Comparison of ENCODE assay signal across 21 mouse cellular contexts in the genomic region with DNA sequence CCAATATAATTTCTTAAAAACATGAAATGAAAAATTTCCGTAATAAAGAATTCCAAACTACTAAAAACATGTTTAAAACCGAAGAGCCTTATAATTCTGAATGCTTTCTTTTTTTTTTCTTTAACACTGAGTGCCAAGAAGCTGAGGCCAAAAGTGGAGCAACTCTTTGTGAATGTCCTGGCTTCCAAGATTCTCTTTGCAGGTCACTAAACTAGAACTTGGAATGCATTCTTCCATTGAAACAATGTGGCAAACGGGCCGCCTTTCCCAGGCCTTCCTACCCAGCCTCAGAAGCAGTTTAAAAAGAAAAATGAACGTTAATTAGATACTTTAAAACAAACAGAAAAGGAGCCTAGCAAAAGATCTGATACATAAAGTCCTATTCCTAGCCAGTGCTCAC. TPM values are rescaled to one million over a fixed set of nuclear protein-coding genes. Genes with fewer than 3 reads are reported as not detected.
DNase-seq lines count a peak whose midpoint lies in the region; ATAC-seq and TF ChIP-seq lines count a peak whose summit lies in the region.
"Had no signal": no experiment of that assay in that cellular context is flagged by ENCODE, and none has a peak within 500 bp of the region (broad histone marks: within the 10 kb centered on the region; RNA-seq: fewer than 3 reads in every experiment).

No protein-coding gene starts in this region.

- no peak overlapping the region for H3K9ac ChIP-seq in lung, embryonic 15.5 days
- H3K9ac ChIP-seq: embryonic facial prominence, embryonic 15.5 days; hindbrain, embryonic 13.5 days; limb, embryonic 15.5 days; liver, embryonic 15.5 days; stomach, embryonic 15.5 days had no signal

- 54% methylated on average over 5 of the region's 5 CpGs for WGBS in lung, embryonic 15.5 days

- H3K4me1 ChIP-seq in lung, embryonic 15.5 days = peaks cover 23% of the 10 kb centered on the region
- H3K4me1 ChIP-seq: hindbrain, embryonic 13.5 days; stomach, embryonic 15.5 days had no signal

- intact Hi-C loops in heart, postnatal 10 days (cut with DNase I) = no loop called here
- intact Hi-C loops in heart, postnatal 36 days (cut with DNase I) = no loop called here

- no peaks in the 10 kb centered on the region for H3K27me3 ChIP-seq in lung, embryonic 15.5 days
- H3K27me3 ChIP-seq: embryonic facial prominence, embryonic 15.5 days; hindbrain, embryonic 13.5 days; limb, embryonic 15.5 days; liver, embryonic 15.5 days; megakaryocyte, embryonic 14.5 days; Patski; stomach, embryonic 15.5 days had no signal

- H3K27ac ChIP-seq in lung, embryonic 15.5 days = 0 out of 2 replicates have a peak overlapping the region, but pooled peaks have one; percentile 33
- H3K27ac ChIP-seq: embryonic facial prominence, embryonic 15.5 days; limb, embryonic 15.5 days; liver, embryonic 15.5 days; stomach, embryonic 15.5 days had no signal

- no peak for ATAC-seq in lung, embryonic 15.5 days (ENCODE audit: borderline replicate concordance, extremely low read depth, low FRiP score, low TSS enrichment)
- ATAC-seq: forebrain, embryonic 16.5 days; intestine, embryonic 16.5 days; Patski had no signal

- no peak overlapping the region for H3K4me2 ChIP-seq in lung, embryonic 15.5 days
- H3K4me2 ChIP-seq: embryonic facial prominence, embryonic 15.5 days; hindbrain, embryonic 13.5 days; limb, embryonic 15.5 days; liver, embryonic 15.5 days; stomach, embryonic 15.5 days had no signal

- no peak for TF ChIP-seq POLR2A in brain, embryonic 14.5 days (IDR thresholded peaks at IDR 0.05; ENCODE audit: borderline replicate concordance, extremely low read depth, insufficient read depth, insufficient read length, poor library complexity, severe bottlenecking)

- no peak for TF ChIP-seq CTCF in brain, embryonic 14.5 days (IDR thresholded peaks at IDR 0.05; ENCODE audit: borderline replicate concordance, extremely low read depth, insufficient read depth, insufficient read length)

- peak; percentile 24 for DNase-seq in adrenal gland, postnatal 14 days
- no peak for DNase-seq in adrenal gland, postnatal 36 days
- peak; percentile 39 to 48 for DNase-seq in heart, postnatal 10 days
- no peak for DNase-seq in heart, postnatal 36 days
- DNase-seq in lung, postnatal 14 days = no peak
- DNase-seq in brain, embryonic 14.5 days (ENCODE audit: low read depth) = peak; percentile 31
- DNase-seq in retina, postnatal 1 day = no peak
- DNase-seq: adrenal gland, postnatal 10 days; cerebellum, adult 11-12 months; cerebellum, postnatal 36 days; layer of hippocampus, postnatal 36 days had no signal

- H3K36me3 ChIP-seq in lung, embryonic 15.5 days = no peaks in the 10 kb centered on the region
- H3K36me3 ChIP-seq: embryonic facial prominence, embryonic 15.5 days; hindbrain, embryonic 13.5 days; limb, embryonic 15.5 days; stomach, embryonic 15.5 days had no signal

- H3K9me3 ChIP-seq in lung, embryonic 15.5 days = no peaks in the 10 kb centered on the region
- H3K9me3 ChIP-seq: embryonic facial prominence, embryonic 15.5 days; hindbrain, embryonic 13.5 days; limb, embryonic 15.5 days; liver, embryonic 15.5 days; megakaryocyte, embryonic 14.5 days; stomach, embryonic 15.5 days had no signal

- H3K4me3 ChIP-seq in lung, embryonic 15.5 days = no peak overlapping the region
- H3K4me3 ChIP-seq: embryonic facial prominence, embryonic 15.5 days; hindbrain, embryonic 13.5 days; limb, embryonic 15.5 days; liver, embryonic 15.5 days; megakaryocyte, embryonic 14.5 days; stomach, embryonic 15.5 days had no signal

RNA-seq across cellular contexts. Expression of a gene that starts 27.5 kb away (rescaled TPM):
- total RNA-seq in adrenal gland, postnatal 14 days (2021) = 65.2 and 68.4 TPM in 2 replicates
- 10 to 100 TPM; 54.9 to 72.6 TPM for total RNA-seq in adrenal gland, postnatal 36 days (2021)
- 10 to 100 TPM; 55.2 to 58.0 TPM for total RNA-seq in heart, postnatal 10 days (2021)
- 10 to 100 TPM; 53.2 to 68.6 TPM for total RNA-seq in heart, postnatal 36 days (2021)
- 20.9 and 25.4 TPM in 2 replicates for polyA plus RNA-seq in lung, embryonic 15.5 days (2015; fragmentation: Nextera tagmentation; extraction: Ambion mirVana)
- polyA plus RNA-seq in brain, embryonic 14.5 days (2012; rRNA removed) = 17.6 and 24.6 TPM in 2 replicates

Comparison
In these comparisons a context has a peak if more than half of its experiments do, and no peak if none do; other contexts are left out.
1. DNase-seq: peak in adrenal gland, postnatal 14 days (single experiment), heart, postnatal 10 days (2 of 2) and brain, embryonic 14.5 days (single experiment); none in adrenal gland, postnatal 36 days (0 of 2), heart, postnatal 36 days (0 of 2), lung, postnatal 14 days (single experiment) and retina, postnatal 1 day (single experiment).